Mouse (Mus musculus): ENCODE results near the gene Lat. TPM values are rescaled to one million over a fixed set of nuclear protein-coding genes. Genes with fewer than 3 reads are reported as not detected.
A peak's percentile ranks its signal among the peaks of the same experiment; 100 is the strongest.

The Lat gene
- total and polyA plus RNA-seq, 3 experiments = 0.62 to 1.2 TPM; not detected in 1

- Histone ChIP-seq H3K27ac (ENCODE audit: control insufficient read depth, low read depth, low read length) (peak overlapping the region; percentile 99), H3K4me3 (ENCODE audit: control insufficient read depth in 1 of 2, insufficient read depth in 1 of 2, low read depth in 2 of 2, low read length in 2 of 2) (peak overlapping the region; percentile 48 to 58), H3K79me2 (ENCODE audit: control insufficient read depth, insufficient read depth, low read length, poor library complexity) (no peaks in the 10 kb centered on the region; the same call in 1 of the 2 replicates), H3K4me1 (ENCODE audit: control insufficient read depth in 1 of 2, insufficient read depth in 2 of 2, low read length in 2 of 2) (peaks cover 5 to 36% of the 10 kb centered on the region in 2 experiments), H3K36me3 (ENCODE audit: control insufficient read depth in 1 of 2, insufficient read depth in 2 of 2, low read length in 2 of 2) (peaks cover 0 to 23% of the 10 kb centered on the region in 2 experiments; a peak in 2 of 4 replicates), H3K9me3 (replicated peaks; ENCODE audit: insufficient read depth, low read length) (no peaks in the 10 kb centered on the region), H3K9ac (ENCODE audit: control insufficient read depth, low read depth, low read length, poor library complexity, severe bottlenecking) (peak overlapping the region; percentile 82), H3K27me3 (ENCODE audit: control insufficient read depth in 1 of 2, insufficient read depth in 2 of 2, low read length in 2 of 2) (no peaks in the 10 kb centered on the region)
- peak; percentile 86 for DNase-seq (ENCODE audit: low read depth, low spot score)
- TF ChIP-seq E2F4 (IDR thresholded peaks at IDR 0.05; ENCODE audit: borderline replicate concordance, low read depth, low read length) (no peak), ETS1 (IDR thresholded peaks at IDR 0.05; ENCODE audit: low read depth, low read length) (peak; percentile 73; the same call in 1 of the 2 replicates), POLR2A (IDR thresholded peaks at IDR 0.05; ENCODE audit: control insufficient read depth in 1 of 2, insufficient read depth in 1 of 2, low read depth in 1 of 2, low read length in 2 of 2, poor library complexity in 1 of 2) (peak; percentile 50 to 73; a peak in 3 of 4 replicates), MYC (IDR thresholded peaks at IDR 0.05; ENCODE audit: low read depth, low read length) (peak; percentile 95), USF1 (IDR thresholded peaks at IDR 0.05; ENCODE audit: low read depth, low read length) (no peak), SMC3 (IDR thresholded peaks at IDR 0.05; ENCODE audit: low read depth, low read length) (no peak), KAT2A (conservative IDR thresholded peaks at IDR 0.05; ENCODE audit: low read depth, low read length) (no peak), TCF12 (IDR thresholded peaks at IDR 0.05; ENCODE audit: low read depth, low read length) (peak; percentile 39; the same call in 1 of the 2 replicates), ZC3H11A (IDR thresholded peaks at IDR 0.05; ENCODE audit: low read depth, low read length) (no peak), CHD2 (IDR thresholded peaks at IDR 0.05; ENCODE audit: low read length) (no peak), CTCF (IDR thresholded peaks at IDR 0.05 in 2 of 3, conservative IDR thresholded peaks at IDR 0.05 in 1 of 3; ENCODE audit: control insufficient read depth in 1 of 3, insufficient read depth in 1 of 3, low read depth in 2 of 3, low read length in 3 of 3, poor library complexity in 1 of 3, severe bottlenecking in 1 of 3) (no peak), POLR2AphosphoS5 (IDR thresholded peaks at IDR 0.05; ENCODE audit: borderline replicate concordance, low read depth, low read length) (no peak), RCOR1 (IDR thresholded peaks at IDR 0.05; ENCODE audit: low read depth, low read length) (peak; percentile 67), HCFC1 (IDR thresholded peaks at IDR 0.05; ENCODE audit: low read depth, low read length) (peak; percentile 42; the same call in 1 of the 2 replicates), NRF1 (IDR thresholded peaks at IDR 0.05; ENCODE audit: insufficient read depth, low read depth, low read length, poor library complexity, severe bottlenecking) (no peak), EP300 (IDR thresholded peaks at IDR 0.05; ENCODE audit: low read depth in 1 of 2, low read length in 2 of 2) (peak; percentile 59 to 74), ZMIZ1 (IDR thresholded peaks at IDR 0.05; ENCODE audit: low read depth, low read length) (peak; percentile 59; the same call in 1 of the 2 replicates), ELF1 (IDR thresholded peaks at IDR 0.05; ENCODE audit: low read depth, low read length) (no peak), MXI1 (IDR thresholded peaks at IDR 0.05; ENCODE audit: low read depth, low read length) (peak; percentile 84), POLR2AphosphoS2 (IDR thresholded peaks at IDR 0.05; ENCODE audit: low read length) (peak; percentile 43; the same call in 1 of the 2 replicates), MEF2A (IDR thresholded peaks at IDR 0.05; ENCODE audit: extremely low read depth, insufficient replicate concordance, low read depth, low read length, poor library complexity, severe bottlenecking) (no peak), JUND (IDR thresholded peaks at IDR 0.05; ENCODE audit: low read depth, low read length) (no peak), SIN3A (IDR thresholded peaks at IDR 0.05; ENCODE audit: low read length) (peak; percentile 84), CHD1 (IDR thresholded peaks at IDR 0.05; ENCODE audit: low read depth, low read length) (0 out of 2 replicates have a peak, but pooled peaks have one; percentile 64), NELFE (IDR thresholded peaks at IDR 0.05; ENCODE audit: low read depth, low read length) (peak; percentile 66), MYB (IDR thresholded peaks at IDR 0.05; ENCODE audit: low read depth, low read length) (peak; percentile 71), MAZ (IDR thresholded peaks at IDR 0.05; ENCODE audit: low read depth, low read length) (no peak), TBP (IDR thresholded peaks at IDR 0.05; ENCODE audit: low read depth, low read length) (peak; percentile 72; the same call in 1 of the 2 replicates), RAD21 (IDR thresholded peaks at IDR 0.05; ENCODE audit: low read depth, low read length) (no peak), TAL1 (IDR thresholded peaks at IDR 0.05; ENCODE audit: low read length) (peak; percentile 17), GABPA (IDR thresholded peaks at IDR 0.05; ENCODE audit: low read depth, low read length) (no peak), GATA1 (IDR thresholded peaks at IDR 0.05; ENCODE audit: low read depth, low read length) (peak; percentile 89), MAX (IDR thresholded peaks at IDR 0.05; ENCODE audit: low read length) (peak; percentile 73), USF2 (IDR thresholded peaks at IDR 0.05; ENCODE audit: borderline replicate concordance in 1 of 2, insufficient read depth in 1 of 2, low read depth in 1 of 2, low read length in 2 of 2) (no peak), BHLHE40 (IDR thresholded peaks at IDR 0.05; ENCODE audit: borderline replicate concordance, low read depth, low read length) (no peak)
Measured at GRCm38 (mm10) chr7:126354738-126355614, 14.4 kb downstream of the Lat start.
